Mouse (Mus musculus) heart, embryonic 11.5 days (tissue): ENCODE measurements around the gene Fbxo8. TPM values are rescaled to one million over a fixed set of nuclear protein-coding genes. Genes with fewer than 3 reads are reported as not detected.

Source experiments
- ATAC-seq: fragments of 200-750 bp; cut with Nextera tagmentation; replicated peaks from 2 replicates; pipeline ENCODE4 v1.8.0; 2017; ENCODE audit warnings: moderate library complexity; ENCODE audit not compliant: insufficient number of reproducible peaks, low FRiP score, low TSS enrichment
- H3K27ac ChIP-seq: fragments of 300-500 bp; sonication (generic); 2 replicates; pipeline ENCODE4 v1.5.1; 2014; ENCODE audit warnings: mild to moderate bottlenecking, low read depth, low read length
- H3K27me3 ChIP-seq: fragments of 300-500 bp; sonication (generic); 2 replicates; pipeline ENCODE4 v1.6.1; 2014; ENCODE audit warnings: mild to moderate bottlenecking, low read length, mixed read lengths; ENCODE audit not compliant: control insufficient read depth, insufficient read depth
- H3K36me3 ChIP-seq: fragments of 300-500 bp; sonication (generic); 2 replicates; pipeline ENCODE4 v1.6.1; 2014; ENCODE audit warnings: mild to moderate bottlenecking, low read length, moderate library complexity, mixed read lengths; ENCODE audit not compliant: control insufficient read depth, insufficient read depth
- H3K4me1 ChIP-seq: fragments of 300-500 bp; sonication (generic); 2 replicates; pipeline ENCODE4 v1.6.1; 2014; ENCODE audit warnings: low read length; ENCODE audit not compliant: control insufficient read depth, insufficient read depth
- H3K4me2 ChIP-seq: fragments of 300-500 bp; sonication (generic); 2 replicates; pipeline ENCODE4 v1.6.1; 2014; ENCODE audit warnings: mild to moderate bottlenecking, moderate library complexity
- H3K4me3 ChIP-seq: fragments of 300-500 bp; sonication (generic); 2 replicates; pipeline ENCODE4 v1.5.1; 2014; ENCODE audit warnings: low read depth, low read length
- H3K9ac ChIP-seq: fragments of 300-500 bp; sonication (generic); 2 replicates; pipeline ENCODE4 v1.6.1; 2014; ENCODE audit warnings: mild to moderate bottlenecking, low read depth, low read length, moderate library complexity
- H3K9me3 ChIP-seq: fragments of 300-500 bp; sonication (generic); replicated peaks from 2 replicates; pipeline ENCODE4 v1.6.1; 2016; ENCODE audit warnings: low read length; ENCODE audit not compliant: control insufficient read depth
- WGBS: fragments of 180-500 bp; shearing (Covaris S2); extraction: QIAGEN DNeasy Blood & Tissue Kit; methylation state at CpG from one replicate; pipeline ENCODE4 v1.1.7; 2014; ENCODE audit not compliant: insufficient replicate concordance; 5-methylcytosine and 5-hydroxymethylcytosine counted together
- polyA plus RNA-seq: library from polyadenylated mRNA; unstranded; fragments of >200 nt; fragmentation: Nextera tagmentation; extraction: Ambion mirVana; gene quantifications from 2 replicates; pipeline ENCODE4 v1.2.1, GENCODE M21; 2014

Gene Fbxo8
- polyA plus RNA-seq, 1 experiment from 2014 or later = 45.0 TPM

GRCm38 (mm10) chr8:56617271-56617670, 66.4 kb downstream of the Fbxo8 start:
- H3K9me3 ChIP-seq = no peaks in the 10 kb centered on the region
- H3K4me2 ChIP-seq = no peak overlapping the region
- H3K36me3 ChIP-seq = no peaks in the 10 kb centered on the region
- H3K27ac ChIP-seq = no peak overlapping the region
- 92% methylated on average over 6 of the region's 6 CpGs for WGBS
- H3K4me1 ChIP-seq = peaks cover 24% of the 10 kb centered on the region
- no peak for ATAC-seq
- H3K4me3 ChIP-seq = no peak overlapping the region
- no peaks in the 10 kb centered on the region for H3K27me3 ChIP-seq
- no peak overlapping the region for H3K9ac ChIP-seq

GRCm38 (mm10) chr8:56619056-56619455, 68.2 kb downstream of the Fbxo8 start:
- H3K4me2 ChIP-seq = peak overlapping the region; percentile 64
- no peak overlapping the region for H3K9ac ChIP-seq
- H3K9me3 ChIP-seq = no peaks in the 10 kb centered on the region
- 4% methylated on average over 4 of the region's 4 CpGs for WGBS
- ATAC-seq = 0 out of 2 replicates have a peak, but pooled peaks have one; percentile 16
- peak overlapping the region; percentile 29 for H3K27ac ChIP-seq
- no peaks in the 10 kb centered on the region for H3K27me3 ChIP-seq
- H3K36me3 ChIP-seq = no peaks in the 10 kb centered on the region
- no peak overlapping the region for H3K4me3 ChIP-seq
- peaks cover 35% of the 10 kb centered on the region for H3K4me1 ChIP-seq

DNA sequence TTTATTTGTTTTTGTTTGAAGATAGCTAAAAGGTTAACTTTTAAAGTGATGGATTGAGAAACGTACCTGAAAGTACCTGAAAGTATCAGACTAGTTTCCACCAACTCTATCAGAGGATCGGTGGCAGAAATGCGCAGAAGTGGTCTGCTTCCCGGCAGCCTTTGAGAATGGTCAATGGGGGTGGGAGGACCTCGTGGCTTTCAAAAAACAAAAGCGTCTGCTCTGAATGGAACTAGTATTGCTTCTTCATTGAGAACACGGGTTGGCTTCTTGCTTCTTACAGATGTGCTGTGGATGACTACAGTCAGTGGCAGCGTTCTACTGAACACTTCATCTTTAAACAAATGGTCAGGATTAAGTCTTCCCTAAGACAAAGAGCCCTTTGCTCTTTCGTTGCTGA, 68.7 kb downstream of the Fbxo8 start:
- Histone ChIP-seq H3K4me1 (peaks cover 35% of the 10 kb centered on the region), H3K27ac (peak overlapping the region; percentile 29)

DNA sequence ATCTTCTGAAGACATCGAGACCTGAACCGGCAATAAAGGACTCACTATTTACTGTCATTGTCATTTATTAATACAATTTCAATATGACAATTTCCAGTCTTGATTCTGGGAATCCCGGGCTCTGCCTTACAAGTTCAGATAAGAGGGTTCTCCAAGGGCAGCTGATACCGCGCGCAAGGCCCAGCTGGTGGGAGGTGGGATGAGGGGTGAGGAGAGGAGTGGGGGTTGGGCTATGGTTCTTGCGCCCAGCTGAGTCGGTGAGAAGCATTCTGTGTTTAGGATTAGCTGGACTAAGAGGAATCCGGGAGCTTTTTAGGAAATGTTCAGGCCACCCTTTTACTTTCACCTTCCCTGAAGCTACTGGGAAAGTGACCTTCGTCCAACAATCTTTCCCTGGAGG, 69.8 kb downstream of the Fbxo8 start:
- Histone ChIP-seq H3K27ac (peak overlapping the region; percentile 22; the same call in 1 of the 2 replicates), H3K4me2 (peak overlapping the region; percentile 64), H3K27me3 (no peaks in the 10 kb centered on the region), H3K4me1 (peaks cover 35% of the 10 kb centered on the region), H3K4me3 (peak overlapping the region; percentile 23), H3K9ac (0 out of 2 replicates have a peak overlapping the region, but pooled peaks have one; percentile 46), H3K9me3 (no peaks in the 10 kb centered on the region), H3K36me3 (no peaks in the 10 kb centered on the region)
- 0 out of 2 replicates have a peak, but pooled peaks have one; percentile 62 for ATAC-seq
- WGBS = 4% methylated on average over 10 of the region's 10 CpGs

More for the DNA sequence above, 68.7 kb downstream of the Fbxo8 start:
- no peaks in the 10 kb centered on the region for H3K9me3 ChIP-seq
- no peaks in the 10 kb centered on the region for H3K27me3 ChIP-seq
- H3K4me3 ChIP-seq = no peak overlapping the region
- no peaks in the 10 kb centered on the region for H3K36me3 ChIP-seq
- 0 out of 2 replicates have a peak overlapping the region, but pooled peaks have one; percentile 43 for H3K9ac ChIP-seq
- 7% methylated on average over 9 of the region's 9 CpGs for WGBS
- no peak for ATAC-seq
- H3K4me2 ChIP-seq = peak overlapping the region; percentile 64

DNA sequence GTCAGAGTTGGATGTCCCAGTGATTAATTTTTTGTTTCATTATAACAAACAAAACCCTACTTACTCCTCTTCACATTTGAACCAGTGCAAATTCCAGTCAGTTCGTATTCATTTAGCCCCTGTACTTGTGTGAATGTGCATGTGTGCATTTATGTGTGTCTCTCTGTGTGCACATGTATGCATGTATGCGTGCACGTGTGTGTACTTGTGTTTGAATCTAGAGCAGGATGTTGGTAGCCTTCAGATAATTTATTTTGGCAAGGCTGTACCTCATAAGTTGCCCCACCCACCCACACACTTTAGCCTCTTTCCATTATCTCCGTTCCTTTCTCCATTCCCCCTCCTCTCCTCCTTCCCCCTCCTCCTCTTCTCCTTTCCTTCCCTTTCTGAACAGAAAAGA, 70.2 kb downstream of the Fbxo8 start:
- H3K4me2 ChIP-seq = peak overlapping the region; percentile 64
- H3K4me1 ChIP-seq = peaks cover 35% of the 10 kb centered on the region
- 0 out of 2 replicates have a peak overlapping the region, but pooled peaks have one; percentile 22 for H3K27ac ChIP-seq
- peak overlapping the region; percentile 46; the same call in 1 of the 2 replicates for H3K9ac ChIP-seq
- no peaks in the 10 kb centered on the region for H3K9me3 ChIP-seq
- 13% methylated on average over 4 of the region's 4 CpGs for WGBS
- H3K27me3 ChIP-seq = no peaks in the 10 kb centered on the region
- H3K36me3 ChIP-seq = no peaks in the 10 kb centered on the region
- H3K4me3 ChIP-seq = peak overlapping the region; percentile 23
- ATAC-seq = no peak

DNA sequence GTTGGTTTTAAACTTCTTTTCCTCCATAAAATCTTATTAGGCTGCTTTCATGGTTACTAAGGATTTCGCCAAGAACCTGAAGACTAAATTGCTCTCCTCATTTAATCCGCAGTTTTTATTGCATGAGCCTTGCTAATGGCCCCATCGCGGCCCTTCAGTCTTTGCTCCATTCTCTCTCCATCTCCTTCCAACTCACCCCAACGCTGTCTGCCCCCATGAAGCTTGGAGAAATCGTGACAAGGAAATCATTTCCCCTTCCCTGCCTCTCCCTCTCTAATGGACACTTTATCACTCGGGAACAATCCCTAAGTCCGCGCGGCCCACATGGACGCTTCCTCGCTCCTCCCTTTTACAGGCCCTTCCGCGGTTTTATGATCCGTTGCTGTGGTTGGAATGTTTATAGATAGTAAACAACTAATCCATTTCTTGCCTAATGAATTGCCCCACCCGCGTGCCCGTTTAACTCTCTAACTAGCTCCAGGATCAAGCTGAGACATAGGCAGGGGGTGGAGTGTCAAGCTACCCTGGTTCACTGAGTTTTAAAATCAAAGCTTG, 71.7 kb downstream of the Fbxo8 start:
- Histone ChIP-seq H3K9me3 (no peaks in the 10 kb centered on the region), H3K4me2 (peak overlapping the region; percentile 78), H3K4me3 (peak overlapping the region; percentile 43), H3K36me3 (no peaks in the 10 kb centered on the region), H3K4me1 (peaks cover 35% of the 10 kb centered on the region), H3K9ac (peak overlapping the region; percentile 74), H3K27ac (peak overlapping the region; percentile 54), H3K27me3 (no peaks in the 10 kb centered on the region)
- WGBS = 3% methylated on average over 18 of the region's 18 CpGs
- no peak for ATAC-seq

GRCm38 (mm10) chr8:56623346-56623745, 72.5 kb downstream of the Fbxo8 start:
- no peaks in the 10 kb centered on the region for H3K9me3 ChIP-seq
- peak overlapping the region; percentile 54 for H3K27ac ChIP-seq
- no peaks in the 10 kb centered on the region for H3K27me3 ChIP-seq
- peak overlapping the region; percentile 43 for H3K4me3 ChIP-seq
- H3K9ac ChIP-seq = peak overlapping the region; percentile 74
- ATAC-seq = peak; percentile 67
- no peaks in the 10 kb centered on the region for H3K36me3 ChIP-seq
- WGBS = 4% methylated on average over 10 of the region's 10 CpGs
- H3K4me2 ChIP-seq = peak overlapping the region; percentile 78
- H3K4me1 ChIP-seq = peaks cover 35% of the 10 kb centered on the region

GRCm38 (mm10) chr8:56629160-56629559, 78.3 kb downstream of the Fbxo8 start:
- Histone ChIP-seq H3K9ac (no peak overlapping the region), H3K4me1 (no peaks in the 10 kb centered on the region), H3K9me3 (no peaks in the 10 kb centered on the region), H3K27ac (no peak overlapping the region), H3K36me3 (no peaks in the 10 kb centered on the region), H3K4me2 (no peak overlapping the region), H3K27me3 (no peaks in the 10 kb centered on the region), H3K4me3 (no peak overlapping the region)
- WGBS = 46% methylated on average over 4 of the region's 4 CpGs
- no peak for ATAC-seq

DNA sequence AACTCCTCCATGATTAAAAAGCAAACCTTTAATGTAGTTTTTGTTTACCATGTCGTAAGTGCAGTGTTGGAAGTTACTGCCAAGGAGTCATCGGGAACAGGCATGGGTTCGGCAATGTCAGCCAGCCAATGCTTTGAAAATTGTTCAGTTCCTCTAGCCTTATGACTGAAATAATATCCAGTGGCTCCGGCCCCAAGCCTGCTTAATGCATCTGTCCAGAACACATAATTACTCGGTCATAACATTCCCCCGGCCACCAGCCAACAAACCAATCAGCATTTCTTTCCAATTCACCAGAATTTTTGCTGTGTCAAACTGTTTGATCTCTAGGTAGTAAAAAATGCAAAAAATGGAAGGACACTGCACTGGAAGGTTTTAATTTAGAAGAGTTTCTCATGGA, 88.4 kb downstream of the Fbxo8 start:
- no peak overlapping the region for H3K27ac ChIP-seq
- H3K27me3 ChIP-seq = no peaks in the 10 kb centered on the region
- no peaks in the 10 kb centered on the region for H3K9me3 ChIP-seq
- no peak overlapping the region for H3K4me2 ChIP-seq
- H3K4me3 ChIP-seq = no peak overlapping the region
- H3K36me3 ChIP-seq = no peaks in the 10 kb centered on the region
- H3K4me1 ChIP-seq = no peaks in the 10 kb centered on the region
- H3K9ac ChIP-seq = no peak overlapping the region
- no peak for ATAC-seq
- WGBS = 78% methylated on average over 6 of the region's 6 CpGs
